Mouse (Mus musculus): ENCODE measurements around the gene Ace2. TPM values are rescaled to one million over a fixed set of nuclear protein-coding genes. Genes with fewer than 3 reads are reported as not detected.
A peak's percentile ranks its signal among the peaks of the same experiment; 100 is the strongest.

Ace2 gene
- polyA plus RNA-seq, 1 experiment from 2014 or later = 0.08 TPM

GRCm38 (mm10) chrX:164171034-164171433 lies 31.9 kb downstream of the Ace2 start:
- 79% methylated on average over 2 of the region's 2 CpGs for WGBS
- no peak for ATAC-seq (ENCODE audit: low FRiP score, low TSS enrichment)
- no peaks in the 10 kb centered on the region for H3K9me3 ChIP-seq (ENCODE audit: control insufficient read depth, low read length)
- no peak overlapping the region for H3K27ac ChIP-seq (replicated peaks; ENCODE audit: low read depth, low read length)
- no peak for DNase-seq
- no peaks in the 10 kb centered on the region for H3K4me1 ChIP-seq (ENCODE audit: control insufficient read depth, insufficient read depth, low read length)
- H3K36me3 ChIP-seq (ENCODE audit: control insufficient read depth, insufficient read depth, low read length) = no peaks in the 10 kb centered on the region
- H3K4me2 ChIP-seq (ENCODE audit: low read length) = no peak overlapping the region
- H3K4me3 ChIP-seq (replicated peaks; ENCODE audit: low read depth, low read length) = no peak overlapping the region
- no peak overlapping the region for H3K9ac ChIP-seq (replicated peaks; ENCODE audit: low read length)
- H3K27me3 ChIP-seq (ENCODE audit: control insufficient read depth, insufficient read depth, low read length) = no peaks in the 10 kb centered on the region

GRCm38 (mm10) chrX:164173880-164174279 lies 34.7 kb downstream of the Ace2 start:
- H3K27ac ChIP-seq (replicated peaks; ENCODE audit: low read depth, low read length) = no peak overlapping the region
- no peaks in the 10 kb centered on the region for H3K27me3 ChIP-seq (ENCODE audit: control insufficient read depth, insufficient read depth, low read length)
- ATAC-seq (ENCODE audit: low FRiP score, low TSS enrichment) (no peak), DNase-seq (no peak)
- 90% methylated on average over 4 of the region's 4 CpGs for WGBS
- no peaks in the 10 kb centered on the region for H3K4me1 ChIP-seq (ENCODE audit: control insufficient read depth, insufficient read depth, low read length)
- no peak overlapping the region for H3K9ac ChIP-seq (replicated peaks; ENCODE audit: low read length)
- H3K4me2 ChIP-seq (ENCODE audit: low read length) = no peak overlapping the region
- no peaks in the 10 kb centered on the region for H3K36me3 ChIP-seq (ENCODE audit: control insufficient read depth, insufficient read depth, low read length)
- H3K4me3 ChIP-seq (replicated peaks; ENCODE audit: low read depth, low read length) = no peak overlapping the region
- H3K9me3 ChIP-seq (ENCODE audit: control insufficient read depth, low read length) = no peaks in the 10 kb centered on the region

GRCm38 (mm10) chrX:164175311-164175710 lies 36.2 kb downstream of the Ace2 start:
- H3K9ac ChIP-seq (replicated peaks; ENCODE audit: low read length) = no peak overlapping the region
- H3K4me3 ChIP-seq (replicated peaks; ENCODE audit: low read depth, low read length) = no peak overlapping the region
- H3K27ac ChIP-seq (replicated peaks; ENCODE audit: low read depth, low read length) = no peak overlapping the region
- DNase-seq (no peak), ATAC-seq (ENCODE audit: low FRiP score, low TSS enrichment) (no peak)
- no peaks in the 10 kb centered on the region for H3K36me3 ChIP-seq (ENCODE audit: control insufficient read depth, insufficient read depth, low read length)
- no peaks in the 10 kb centered on the region for H3K9me3 ChIP-seq (ENCODE audit: control insufficient read depth, low read length)
- no peaks in the 10 kb centered on the region for H3K4me1 ChIP-seq (ENCODE audit: control insufficient read depth, insufficient read depth, low read length)
- WGBS = 90% methylated on average over 1 of the region's 1 CpGs
- no peaks in the 10 kb centered on the region for H3K27me3 ChIP-seq (ENCODE audit: control insufficient read depth, insufficient read depth, low read length)
- H3K4me2 ChIP-seq (ENCODE audit: low read length) = no peak overlapping the region

- no peak overlapping the region for H3K4me2 ChIP-seq (ENCODE audit: low read length)
- DNase-seq (no peak), ATAC-seq (ENCODE audit: low FRiP score, low TSS enrichment) (no peak)
- no peak overlapping the region for H3K27ac ChIP-seq (replicated peaks; ENCODE audit: low read depth, low read length)
- H3K27me3 ChIP-seq (ENCODE audit: control insufficient read depth, insufficient read depth, low read length) = no peaks in the 10 kb centered on the region
- no peaks in the 10 kb centered on the region for H3K4me1 ChIP-seq (ENCODE audit: control insufficient read depth, insufficient read depth, low read length)
- 74% methylated on average over 2 of the region's 2 CpGs for WGBS
- H3K4me3 ChIP-seq (replicated peaks; ENCODE audit: low read depth, low read length) = no peak overlapping the region
- H3K36me3 ChIP-seq (ENCODE audit: control insufficient read depth, insufficient read depth, low read length) = no peaks in the 10 kb centered on the region
- no peaks in the 10 kb centered on the region for H3K9me3 ChIP-seq (ENCODE audit: control insufficient read depth, low read length)
- H3K9ac ChIP-seq (replicated peaks; ENCODE audit: low read length) = no peak overlapping the region
Observed at GRCm38 (mm10) chrX:164175780-164176179, 36.6 kb downstream of the Ace2 start.

GRCm38 (mm10) chrX:164178856-164179255 lies 39.7 kb downstream of the Ace2 start:
- 87% methylated on average over 2 of the region's 2 CpGs for WGBS
- H3K27me3 ChIP-seq (ENCODE audit: control insufficient read depth, insufficient read depth, low read length) = no peaks in the 10 kb centered on the region
- H3K36me3 ChIP-seq (ENCODE audit: control insufficient read depth, insufficient read depth, low read length) = no peaks in the 10 kb centered on the region
- no peaks in the 10 kb centered on the region for H3K9me3 ChIP-seq (ENCODE audit: control insufficient read depth, low read length)
- no peak overlapping the region for H3K4me2 ChIP-seq (ENCODE audit: low read length)
- no peaks in the 10 kb centered on the region for H3K4me1 ChIP-seq (ENCODE audit: control insufficient read depth, insufficient read depth, low read length)
- no peak for DNase-seq
- no peak overlapping the region for H3K4me3 ChIP-seq (replicated peaks; ENCODE audit: low read depth, low read length)
- no peak overlapping the region for H3K9ac ChIP-seq (replicated peaks; ENCODE audit: low read length)
- no peak for ATAC-seq (ENCODE audit: low FRiP score, low TSS enrichment)
- H3K27ac ChIP-seq (replicated peaks; ENCODE audit: low read depth, low read length) = no peak overlapping the region

GRCm38 (mm10) chrX:164179746-164180145 lies 40.6 kb downstream of the Ace2 start:
- H3K27ac ChIP-seq (replicated peaks; ENCODE audit: low read depth, low read length) = no peak overlapping the region
- no peak overlapping the region for H3K4me2 ChIP-seq (ENCODE audit: low read length)
- no peaks in the 10 kb centered on the region for H3K36me3 ChIP-seq (ENCODE audit: control insufficient read depth, insufficient read depth, low read length)
- no peak overlapping the region for H3K4me3 ChIP-seq (replicated peaks; ENCODE audit: low read depth, low read length)
- no peak for ATAC-seq (ENCODE audit: low FRiP score, low TSS enrichment)
- WGBS = 25% methylated on average over 3 of the region's 3 CpGs
- no peak overlapping the region for H3K9ac ChIP-seq (replicated peaks; ENCODE audit: low read length)
- no peaks in the 10 kb centered on the region for H3K9me3 ChIP-seq (ENCODE audit: control insufficient read depth, low read length)
- H3K27me3 ChIP-seq (ENCODE audit: control insufficient read depth, insufficient read depth, low read length) = no peaks in the 10 kb centered on the region
- no peaks in the 10 kb centered on the region for H3K4me1 ChIP-seq (ENCODE audit: control insufficient read depth, insufficient read depth, low read length)
- DNase-seq = peak; percentile 84

GRCm38 (mm10) chrX:164183844-164184243 lies 44.7 kb downstream of the Ace2 start:
- Histone ChIP-seq H3K9ac (replicated peaks; ENCODE audit: low read length) (no peak overlapping the region), H3K4me3 (replicated peaks; ENCODE audit: low read depth, low read length) (no peak overlapping the region), H3K36me3 (ENCODE audit: control insufficient read depth, insufficient read depth, low read length) (no peaks in the 10 kb centered on the region), H3K27ac (replicated peaks; ENCODE audit: low read depth, low read length) (no peak overlapping the region), H3K27me3 (ENCODE audit: control insufficient read depth, insufficient read depth, low read length) (no peaks in the 10 kb centered on the region), H3K9me3 (ENCODE audit: control insufficient read depth, low read length) (no peaks in the 10 kb centered on the region), H3K4me1 (ENCODE audit: control insufficient read depth, insufficient read depth, low read length) (no peaks in the 10 kb centered on the region), H3K4me2 (ENCODE audit: low read length) (no peak overlapping the region)
- WGBS = 44% methylated on average over 3 of the region's 3 CpGs
- DNase-seq = peak; percentile 80
- ATAC-seq (ENCODE audit: low FRiP score, low TSS enrichment) = no peak

- H3K9ac ChIP-seq (replicated peaks; ENCODE audit: low read length) = no peak overlapping the region
- H3K27ac ChIP-seq (replicated peaks; ENCODE audit: low read depth, low read length) = no peak overlapping the region
- H3K4me2 ChIP-seq (ENCODE audit: low read length) = no peak overlapping the region
- ATAC-seq (ENCODE audit: low FRiP score, low TSS enrichment) (no peak), DNase-seq (no peak)
- H3K4me1 ChIP-seq (ENCODE audit: control insufficient read depth, insufficient read depth, low read length) = no peaks in the 10 kb centered on the region
- H3K4me3 ChIP-seq (replicated peaks; ENCODE audit: low read depth, low read length) = no peak overlapping the region
- no peaks in the 10 kb centered on the region for H3K36me3 ChIP-seq (ENCODE audit: control insufficient read depth, insufficient read depth, low read length)
- no peaks in the 10 kb centered on the region for H3K9me3 ChIP-seq (ENCODE audit: control insufficient read depth, low read length)
- H3K27me3 ChIP-seq (ENCODE audit: control insufficient read depth, insufficient read depth, low read length) = no peaks in the 10 kb centered on the region
Observed at GRCm38 (mm10) chrX:164189880-164190279, 50.7 kb downstream of the Ace2 start.

- no peaks in the 10 kb centered on the region for H3K36me3 ChIP-seq (ENCODE audit: control insufficient read depth, insufficient read depth, low read length)
- no peak overlapping the region for H3K4me2 ChIP-seq (ENCODE audit: low read length)
- DNase-seq = no peak
- 92% methylated on average over 2 of the region's 2 CpGs for WGBS
- H3K4me3 ChIP-seq (replicated peaks; ENCODE audit: low read depth, low read length) = no peak overlapping the region
- ATAC-seq (ENCODE audit: low FRiP score, low TSS enrichment) = no peak
- no peaks in the 10 kb centered on the region for H3K9me3 ChIP-seq (ENCODE audit: control insufficient read depth, low read length)
- no peaks in the 10 kb centered on the region for H3K27me3 ChIP-seq (ENCODE audit: control insufficient read depth, insufficient read depth, low read length)
- H3K27ac ChIP-seq (replicated peaks; ENCODE audit: low read depth, low read length) = no peak overlapping the region
- H3K9ac ChIP-seq (replicated peaks; ENCODE audit: low read length) = no peak overlapping the region
- no peaks in the 10 kb centered on the region for H3K4me1 ChIP-seq (ENCODE audit: control insufficient read depth, insufficient read depth, low read length)
Observed at GRCm38 (mm10) chrX:164197679-164198078, 58.5 kb downstream of the Ace2 start.

All from midbrain, embryonic 14.5 days (tissue).